Mouse (Mus musculus) CH12.LX (cell line): Measurements from ENCODE around the gene Hbq1b.

Experiments
- CTCF ChIP-seq, 2 experiments: IDR thresholded peaks in 1 of 2; conservative IDR thresholded peaks in 1 of 2; 2 replicates each; pipeline ENCODE4 v1.5.1; 2011 to 2012; ENCODE audit warnings: low read depth in 2 of 2, low read length in 2 of 2, improper control_type of control experiment in 1 of 2, inconsistent platforms in 1 of 2, mild to moderate bottlenecking in 1 of 2, moderate library complexity in 1 of 2
- E2F4 ChIP-seq: IDR thresholded peaks from 2 replicates; pipeline ENCODE4 v1.6.1; 2011; ENCODE audit warnings: low read depth, low read length, improper control_type of control experiment; ENCODE audit not compliant: insufficient replicate concordance
- EP300 ChIP-seq: IDR thresholded peaks from 2 replicates; pipeline ENCODE4 v1.6.1; 2011; ENCODE audit warnings: low read length, improper control_type of control experiment
- JUND ChIP-seq: conservative IDR thresholded peaks from 2 replicates; pipeline ENCODE4 v1.6.1; 2011; ENCODE audit warnings: low read depth, low read length, improper control_type of control experiment
- MAFK ChIP-seq: IDR thresholded peaks from 2 replicates; pipeline ENCODE4 v1.6.1; 2011; ENCODE audit warnings: low read length, improper control_type of control experiment; ENCODE audit not compliant: insufficient replicate concordance
- MAZ ChIP-seq: IDR thresholded peaks from 2 replicates; pipeline ENCODE4 v1.6.1; 2012; ENCODE audit warnings: low read depth, mild to moderate bottlenecking, inconsistent platforms, low read length, improper control_type of control experiment, moderate library complexity
- MYC ChIP-seq: IDR thresholded peaks from 2 replicates; pipeline ENCODE4 v1.6.1; 2011; ENCODE audit warnings: low read depth, mild to moderate bottlenecking, improper control_type of control experiment, low read length
- POLR2A ChIP-seq: IDR thresholded peaks from 2 replicates; pipeline ENCODE4 v1.6.1; 2011; ENCODE audit warnings: low read depth, mild to moderate bottlenecking, improper control_type of control experiment, low read length
- RAD21 ChIP-seq: IDR thresholded peaks from 2 replicates; pipeline ENCODE4 v1.6.1; 2011; ENCODE audit warnings: low read depth, mild to moderate bottlenecking, low read length, improper control_type of control experiment, moderate library complexity

- TF ChIP-seq MAFK (no peak), CTCF (conservative IDR thresholded peaks at IDR 0.05 in 1 of 2, IDR thresholded peaks at IDR 0.05 in 1 of 2; ENCODE audit: low read depth in 2 of 2, low read length in 2 of 2) (no peak), EP300 (no peak), E2F4 (no peak), RAD21 (no peak), POLR2A (no peak), JUND (no peak), MAZ (no peak), MYC (no peak)
Observed at GRCm38 (mm10) chr11:32277736-32278457, 8.9 kb upstream of the Hbq1b start.
